Mouse (Mus musculus) E14TG2a.4 (cell line): ENCODE data around the gene Wnt3a.

Experiments used
- CTCF ChIP-seq: conservative IDR thresholded peaks from 2 replicates; pipeline ENCODE4 v1.5.1; 2014; ENCODE audit warnings: low read length
- NANOG ChIP-seq: IDR thresholded peaks from 2 replicates; pipeline ENCODE4 v1.6.1; 2014; ENCODE audit warnings: borderline replicate concordance, low read length, mixed read lengths

DNA sequence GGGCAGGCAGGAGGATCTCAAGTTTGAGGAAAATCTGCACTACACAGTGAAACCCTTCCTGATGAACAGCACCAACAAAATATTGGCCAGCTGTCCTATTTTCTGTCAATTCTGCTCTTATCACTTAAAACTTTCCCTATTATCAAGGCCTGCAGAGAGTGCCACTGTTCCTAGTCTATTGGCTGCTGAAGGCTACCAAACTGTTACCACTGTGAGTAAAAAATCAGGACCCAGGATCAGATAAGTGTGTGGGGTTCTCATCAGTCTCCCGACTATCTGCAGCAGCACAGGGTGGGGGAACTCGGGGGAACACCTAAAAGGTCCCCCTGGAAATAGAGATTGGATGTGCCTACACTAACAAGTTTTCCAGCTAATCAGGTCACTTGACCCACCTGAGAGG is 65.4 kb downstream of the Wnt3a start:
- TF ChIP-seq CTCF (no peak), NANOG (no peak)
